Mouse (Mus musculus) CH12.LX (cell line): ENCODE measurements around the gene Frmd4a. TPM values are rescaled to one million over a fixed set of nuclear protein-coding genes. Genes with fewer than 3 reads are reported as not detected.

ENCODE experiments used
- DNase-seq: peaks from one replicate; pipeline ENCODE4 v3.0.0-alpha.2; 2013; ENCODE audit errors: extremely low read depth
- H3K27ac ChIP-seq: 2 replicates; pipeline ENCODE4 v1.5.1; 2012; ENCODE audit warnings: low read depth, mild to moderate bottlenecking, control low read depth, moderate library complexity; ENCODE audit not compliant: insufficient read depth
- H3K27me3 ChIP-seq: replicated peaks from 2 replicates; pipeline ENCODE3; 2012; ENCODE audit warnings: inconsistent platforms
- H3K36me3 ChIP-seq, 2 experiments: replicated peaks in 1 of 2; 2 replicates each; pipeline versions ENCODE3 to v1.6.1; 2012; ENCODE audit warnings: inconsistent platforms in 1 of 2, low read length in 1 of 2, mild to moderate bottlenecking in 1 of 2, mixed read lengths in 1 of 2, moderate library complexity in 1 of 2; ENCODE audit not compliant: control insufficient read depth in 1 of 2, insufficient read depth in 1 of 2
- H3K4me1 ChIP-seq, 2 experiments: 2 replicates each; pipeline ENCODE4 v1.6.1; 2012; ENCODE audit warnings: inconsistent platforms in 1 of 2, moderate library complexity in 1 of 2; ENCODE audit not compliant: insufficient read depth in 2 of 2, control insufficient read depth in 1 of 2
- H3K4me2 ChIP-seq: 2 replicates; pipeline ENCODE4 v1.6.1; 2012; ENCODE audit warnings: low read depth, mild to moderate bottlenecking, control low read depth; ENCODE audit not compliant: poor library complexity, insufficient read depth, severe bottlenecking
- H3K4me3 ChIP-seq, 3 experiments: fragments of 150-350 bp in 1 of 3; sonication (generic) in 1 of 3; replicated peaks in 1 of 3; 2 replicates each; pipeline versions ENCODE3 to v1.5.1; 2011 to 2012; ENCODE audit warnings: low read depth in 2 of 3, low read length in 2 of 3, mild to moderate bottlenecking in 2 of 3, moderate library complexity in 2 of 3, control low read depth in 1 of 3, improper control_type of control experiment in 1 of 3, inconsistent platforms in 1 of 3, mixed read lengths in 1 of 3; ENCODE audit not compliant: poor library complexity in 1 of 3
- H3K79me2 ChIP-seq: replicated peaks from 2 replicates; pipeline ENCODE4 v1.6.1; 2012; ENCODE audit warnings: mild to moderate bottlenecking, moderate library complexity; ENCODE audit not compliant: control insufficient read depth, poor library complexity, insufficient read depth, severe bottlenecking; ENCODE audit errors: extremely low read depth
- H3K9ac ChIP-seq: 2 replicates; pipeline ENCODE4 v1.6.1; 2012; ENCODE audit warnings: low read depth, mild to moderate bottlenecking, control low read depth, moderate library complexity; ENCODE audit not compliant: insufficient read depth
- H3K9me3 ChIP-seq: replicated peaks from 2 replicates; pipeline ENCODE3; 2012; ENCODE audit warnings: low read length, inconsistent platforms, mixed read lengths
- CHD2 ChIP-seq: IDR thresholded peaks from 2 replicates; pipeline ENCODE4 v1.6.1; 2011; ENCODE audit warnings: low read length, improper control_type of control experiment
- CTCF ChIP-seq, 2 experiments: IDR thresholded peaks in 1 of 2; conservative IDR thresholded peaks in 1 of 2; 2 replicates each; pipeline ENCODE4 v1.5.1; 2011 to 2012; ENCODE audit warnings: low read depth in 2 of 2, low read length in 2 of 2, improper control_type of control experiment in 1 of 2, inconsistent platforms in 1 of 2, mild to moderate bottlenecking in 1 of 2, moderate library complexity in 1 of 2
- E2F4 ChIP-seq: IDR thresholded peaks from 2 replicates; pipeline ENCODE4 v1.6.1; 2011; ENCODE audit warnings: low read depth, low read length, improper control_type of control experiment; ENCODE audit not compliant: insufficient replicate concordance
- ELF1 ChIP-seq: IDR thresholded peaks from 2 replicates; pipeline ENCODE4 v1.6.1; 2014; ENCODE audit warnings: low read depth, mild to moderate bottlenecking, inconsistent platforms, low read length, improper control_type of control experiment
- ETS1 ChIP-seq: conservative IDR thresholded peaks from 2 replicates; pipeline ENCODE4 v1.6.1; 2012; ENCODE audit warnings: low read depth, mild to moderate bottlenecking, inconsistent platforms, low read length, improper control_type of control experiment, moderate library complexity
- GABPA ChIP-seq: IDR thresholded peaks from 2 replicates; pipeline ENCODE4 v1.6.1; 2012; ENCODE audit warnings: low read depth, low read length, improper control_type of control experiment, inconsistent platforms; ENCODE audit not compliant: insufficient replicate concordance
- JUN ChIP-seq: IDR thresholded peaks from 2 replicates; pipeline ENCODE4 v1.6.1; 2011; ENCODE audit warnings: low read depth, mild to moderate bottlenecking, low read length, improper control_type of control experiment, moderate library complexity; ENCODE audit not compliant: insufficient read depth
- JUND ChIP-seq: conservative IDR thresholded peaks from 2 replicates; pipeline ENCODE4 v1.6.1; 2011; ENCODE audit warnings: low read depth, low read length, improper control_type of control experiment
- KAT2A ChIP-seq: IDR thresholded peaks from 2 replicates; pipeline ENCODE4 v1.6.1; 2012; ENCODE audit warnings: low read length, improper control_type of control experiment, inconsistent platforms; ENCODE audit not compliant: insufficient replicate concordance
- MAFK ChIP-seq: IDR thresholded peaks from 2 replicates; pipeline ENCODE4 v1.6.1; 2011; ENCODE audit warnings: low read length, improper control_type of control experiment; ENCODE audit not compliant: insufficient replicate concordance
- MAX ChIP-seq: IDR thresholded peaks from 2 replicates; pipeline ENCODE4 v1.6.1; 2011; ENCODE audit warnings: low read length, improper control_type of control experiment
- MAZ ChIP-seq: IDR thresholded peaks from 2 replicates; pipeline ENCODE4 v1.6.1; 2012; ENCODE audit warnings: low read depth, mild to moderate bottlenecking, inconsistent platforms, low read length, improper control_type of control experiment, moderate library complexity
- MEF2A ChIP-seq: IDR thresholded peaks from 2 replicates; pipeline ENCODE4 v1.6.1; 2014; ENCODE audit warnings: low read depth, mild to moderate bottlenecking, inconsistent platforms, low read length, improper control_type of control experiment, borderline replicate concordance
- MXI1 ChIP-seq: IDR thresholded peaks from 2 replicates; pipeline ENCODE4 v1.6.1; 2011; ENCODE audit warnings: mild to moderate bottlenecking, low read depth, low read length, improper control_type of control experiment
- MYC ChIP-seq: IDR thresholded peaks from 2 replicates; pipeline ENCODE4 v1.6.1; 2011; ENCODE audit warnings: low read depth, mild to moderate bottlenecking, improper control_type of control experiment, low read length
- PAX5 ChIP-seq: IDR thresholded peaks from 2 replicates; pipeline ENCODE4 v1.6.1; 2012; ENCODE audit warnings: low read length, inconsistent platforms, mixed read lengths
- RCOR1 ChIP-seq: conservative IDR thresholded peaks from 2 replicates; pipeline ENCODE4 v1.6.1; 2012; ENCODE audit warnings: low read depth, mild to moderate bottlenecking, inconsistent platforms, low read length, improper control_type of control experiment
- SIN3A ChIP-seq: IDR thresholded peaks from 2 replicates; pipeline ENCODE4 v1.6.1; 2012; ENCODE audit warnings: low read length, improper control_type of control experiment, inconsistent platforms
- TBP ChIP-seq: conservative IDR thresholded peaks from 2 replicates; pipeline ENCODE4 v1.6.1; 2011; ENCODE audit warnings: low read depth, low read length, improper control_type of control experiment
- TCF12 ChIP-seq: IDR thresholded peaks from 2 replicates; pipeline ENCODE4 v1.6.1; 2014; ENCODE audit warnings: low read depth, mild to moderate bottlenecking, inconsistent platforms, low read length, improper control_type of control experiment
- USF1 ChIP-seq: IDR thresholded peaks from 2 replicates; pipeline ENCODE4 v1.6.1; 2014; ENCODE audit warnings: low read depth, mild to moderate bottlenecking, inconsistent platforms, low read length, improper control_type of control experiment
- USF2 ChIP-seq: conservative IDR thresholded peaks from 2 replicates; pipeline ENCODE4 v1.6.1; 2011; ENCODE audit warnings: low read depth, low read length, improper control_type of control experiment
- ZKSCAN1 ChIP-seq: IDR thresholded peaks from 2 replicates; pipeline ENCODE4 v1.6.1; 2012; ENCODE audit warnings: low read depth, inconsistent platforms, low read length, improper control_type of control experiment, borderline replicate concordance
- ZMIZ1 ChIP-seq: IDR thresholded peaks from 2 replicates; pipeline ENCODE4 v1.6.1; 2012; ENCODE audit warnings: low read depth, mild to moderate bottlenecking, inconsistent platforms, low read length, improper control_type of control experiment
- ZNF384 ChIP-seq: IDR thresholded peaks from 2 replicates; pipeline ENCODE4 v1.6.1; 2012; ENCODE audit warnings: low read depth, low read length, improper control_type of control experiment, inconsistent platforms
- dilution Hi-C: fragments of 300-500 bp; cut with MboI; formaldehyde crosslinking; loops from 2 replicates; pipeline ENCODE4 v1.14.3; 2020; ENCODE audit warnings: low sequenced_read_pairs; ENCODE audit not compliant: extremely low pct_unique_long_range_greater_than_20kb, extremely low pct_ligation_motif_present
- in situ Hi-C: fragments of 300-500 bp; cut with MboI; formaldehyde crosslinking; loops from 3 replicates; pipeline ENCODE4 v1.14.3; 2019; ENCODE audit warnings: low sequenced_read_pairs, low pct_ligation_motif_present, low pct_unique_long_range_greater_than_20kb, mixed read lengths
- polyA plus RNA-seq: library from polyadenylated mRNA; unstranded; fragments of >175 nt; gene quantifications from 2 replicates; pipeline ENCODE4 v1.2.1, GENCODE M21; 2012; ENCODE audit warnings: low read depth; ENCODE audit not compliant: insufficient read length
- total RNA-seq, 2 experiments: library from RNA; depleted of rRNA; stranded (reverse); fragments of 300-350 nt in 1 of 2; fragments of >200 nt in 1 of 2; gene quantifications; 2 replicates each; pipeline ENCODE4 v1.2.3; 2012 to 2014

Gene Frmd4a
- total and polyA plus RNA-seq, 3 experiments = 0.13 to 2.0 (median 0.32) TPM

- H3K4me3 ChIP-seq = no peak overlapping the region
- H3K9ac ChIP-seq = no peak overlapping the region
- dilution Hi-C loops = no loop called here
- H3K79me2 ChIP-seq = no peaks in the 10 kb centered on the region
- in situ Hi-C loops = no loop called here
- no peak overlapping the region for H3K27ac ChIP-seq
- H3K27me3 ChIP-seq = no peaks in the 10 kb centered on the region
- no peaks in the 10 kb centered on the region for H3K36me3 ChIP-seq
- H3K9me3 ChIP-seq = no peaks in the 10 kb centered on the region
- DNase-seq = no peak
- no peaks in the 10 kb centered on the region for H3K4me1 ChIP-seq
- TF ChIP-seq ZMIZ1 (no peak), MAFK (no peak), GABPA (no peak), TBP (no peak), CTCF (conservative IDR thresholded peaks at IDR 0.05 in 1 of 2, IDR thresholded peaks at IDR 0.05 in 1 of 2; ENCODE audit: low read depth in 2 of 2, low read length in 2 of 2) (no peak), SIN3A (no peak), USF1 (no peak), JUN (no peak), ZKSCAN1 (no peak), PAX5 (no peak), ETS1 (no peak), ZNF384 (no peak), MXI1 (no peak), MAX (no peak), RCOR1 (no peak)
- H3K4me2 ChIP-seq = no peak overlapping the region
Measured at GRCm38 (mm10) chr2:4154036-4154653, 136.6 kb downstream of the Frmd4a start.

GRCm38 (mm10) chr2:4154654-4155047, 137.1 kb downstream of the Frmd4a start:
- Histone ChIP-seq H3K4me1 (no peaks in the 10 kb centered on the region), H3K9ac (no peak overlapping the region), H3K36me3 (no peaks in the 10 kb centered on the region), H3K4me3 (no peak overlapping the region), H3K27me3 (no peaks in the 10 kb centered on the region), H3K9me3 (no peaks in the 10 kb centered on the region), H3K27ac (no peak overlapping the region), H3K79me2 (no peaks in the 10 kb centered on the region), H3K4me2 (no peak overlapping the region)
- in situ Hi-C loops = no loop called here
- TF ChIP-seq PAX5 = no peak
- no peak for TF ChIP-seq MAZ
- no peak for TF ChIP-seq GABPA
- DNase-seq = no peak
- dilution Hi-C loops = no loop called here

- no peaks in the 10 kb centered on the region for H3K79me2 ChIP-seq
- DNase-seq = no peak
- H3K9me3 ChIP-seq = no peaks in the 10 kb centered on the region
- H3K9ac ChIP-seq = no peak overlapping the region
- H3K4me1 ChIP-seq = no peaks in the 10 kb centered on the region
- H3K27me3 ChIP-seq = no peaks in the 10 kb centered on the region
- dilution Hi-C loops (no loop called here), in situ Hi-C loops (no loop called here)
- no peaks in the 10 kb centered on the region for H3K36me3 ChIP-seq
- H3K4me2 ChIP-seq = no peak overlapping the region
- H3K4me3 ChIP-seq = no peak overlapping the region
- H3K27ac ChIP-seq = no peak overlapping the region
- TF ChIP-seq KAT2A = no peak
- no peak for TF ChIP-seq E2F4
- no peak for TF ChIP-seq MEF2A
- no peak for TF ChIP-seq CHD2
- TF ChIP-seq USF2 = no peak
- TF ChIP-seq ZMIZ1 = no peak
- TF ChIP-seq TBP = no peak
- no peak for TF ChIP-seq TCF12
- TF ChIP-seq GABPA = no peak
- no peak for TF ChIP-seq ZNF384
- TF ChIP-seq ELF1 = no peak
- TF ChIP-seq JUN = no peak
- TF ChIP-seq MXI1 = no peak
- no peak for TF ChIP-seq RCOR1
- TF ChIP-seq ZKSCAN1 = no peak
- no peak for TF ChIP-seq USF1
- TF ChIP-seq MYC = no peak
- TF ChIP-seq JUND = no peak
- TF ChIP-seq SIN3A = no peak
Measured at GRCm38 (mm10) chr2:4155406-4155805, 137.9 kb downstream of the Frmd4a start.
